Mouse (Mus musculus) intestine, postnatal 0 days (tissue): ENCODE data around the gene Map2k7. TPM values are rescaled to one million over a fixed set of nuclear protein-coding genes. Genes with fewer than 3 reads are reported as not detected.

ENCODE experiments used
- ATAC-seq: fragments of 200-750 bp; cut with Nextera tagmentation; 2 replicates; pipeline ENCODE4 v1.8.0; 2017; ENCODE audit warnings: mild to moderate bottlenecking, moderate TSS enrichment, moderate library complexity
- H3K27ac ChIP-seq: fragments of 300-500 bp; sonication (generic); 2 replicates; pipeline ENCODE4 v1.5.1; 2014; ENCODE audit warnings: mild to moderate bottlenecking, low read depth, low read length, moderate library complexity
- H3K27me3 ChIP-seq: fragments of 300-500 bp; sonication (generic); replicated peaks from 2 replicates; pipeline ENCODE4 v1.6.1; 2014; ENCODE audit warnings: low read length, mixed read lengths; ENCODE audit not compliant: control insufficient read depth, insufficient read depth
- H3K36me3 ChIP-seq: fragments of 300-500 bp; sonication (generic); 2 replicates; pipeline ENCODE4 v1.6.1; 2014; ENCODE audit warnings: mild to moderate bottlenecking, moderate library complexity; ENCODE audit not compliant: control insufficient read depth, insufficient read depth
- H3K4me1 ChIP-seq: fragments of 300-500 bp; sonication (generic); replicated peaks from 2 replicates; pipeline ENCODE4 v1.6.1; 2014; ENCODE audit warnings: antibody characterized with exemption, low read length, mixed read lengths; ENCODE audit not compliant: control insufficient read depth, insufficient read depth
- H3K4me2 ChIP-seq: fragments of 300-500 bp; sonication (generic); replicated peaks from 2 replicates; pipeline ENCODE4 v1.6.1; 2014; ENCODE audit warnings: low read depth, mild to moderate bottlenecking, moderate library complexity
- H3K4me3 ChIP-seq: fragments of 300-500 bp; sonication (generic); 2 replicates; pipeline ENCODE4 v1.5.1; 2014; ENCODE audit warnings: low read depth, low read length
- H3K9ac ChIP-seq: fragments of 300-500 bp; sonication (generic); 2 replicates; pipeline ENCODE4 v1.6.1; 2014; ENCODE audit warnings: mild to moderate bottlenecking, low read depth, low read length
- H3K9me3 ChIP-seq: fragments of 300-500 bp; sonication (generic); 2 replicates; pipeline ENCODE4 v1.6.1; 2016; ENCODE audit warnings: mixed run types; ENCODE audit not compliant: control insufficient read depth
- CTCF ChIP-seq: sonication (generic); IDR thresholded peaks from 2 replicates; pipeline ENCODE4 v1.5.1; 2016; ENCODE audit warnings: low read depth, mild to moderate bottlenecking, control low read depth, antibody characterized with exemption, moderate library complexity
- WGBS: fragments of 180-500 bp; shearing (Covaris S2); extraction: QIAGEN DNeasy Blood & Tissue Kit; methylation state at CpG from one replicate; pipeline ENCODE4 v1.1.7; 2014; 5-methylcytosine and 5-hydroxymethylcytosine counted together
- polyA plus RNA-seq: library from polyadenylated mRNA; unstranded; fragments of >200 nt; fragmentation: Nextera tagmentation; extraction: Ambion mirVana; gene quantifications from 2 replicates; pipeline ENCODE4 v1.2.1, GENCODE M21; 2015

The Map2k7 gene
- polyA plus RNA-seq, 1 experiment from 2014 or later = 14.3 TPM

DNA sequence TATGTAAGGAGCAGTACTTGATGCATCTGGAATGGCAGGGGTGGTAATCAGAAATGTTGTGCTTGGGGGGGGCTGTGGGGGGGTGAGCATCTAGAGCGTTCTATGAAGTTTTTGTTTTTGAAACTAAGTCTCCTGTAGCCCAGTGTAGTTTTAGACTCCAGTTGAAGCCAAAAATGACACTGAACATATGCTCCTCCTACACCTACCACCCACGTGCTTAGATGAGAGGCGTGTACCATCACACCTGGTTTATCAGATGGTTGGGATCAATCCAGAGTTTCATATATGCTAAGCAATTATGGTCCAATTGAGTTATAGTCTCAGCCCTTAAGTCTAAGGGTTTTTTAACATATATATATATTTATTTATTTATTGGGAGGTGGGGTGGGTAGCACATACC is 18.9 kb upstream of the Map2k7 start:
- no peaks in the 10 kb centered on the region for H3K9me3 ChIP-seq
- TF ChIP-seq CTCF = no peak
- ATAC-seq = no peak
- H3K27ac ChIP-seq = no peak overlapping the region
- H3K4me3 ChIP-seq = no peak overlapping the region
- no peak overlapping the region for H3K4me2 ChIP-seq
- no peaks in the 10 kb centered on the region for H3K36me3 ChIP-seq
- peaks cover 21% of the 10 kb centered on the region for H3K27me3 ChIP-seq
- 0 out of 2 replicates have a peak, but pooled peaks cover 8% of the 10 kb centered on the region for H3K4me1 ChIP-seq
- WGBS = 75% methylated on average over 3 of the region's 3 CpGs
- no peak overlapping the region for H3K9ac ChIP-seq

- Histone ChIP-seq H3K27ac (no peak overlapping the region), H3K36me3 (no peaks in the 10 kb centered on the region), H3K27me3 (peaks cover 13% of the 10 kb centered on the region; the same call in 1 of the 2 replicates), H3K9ac (no peak overlapping the region), H3K4me2 (no peak overlapping the region), H3K4me1 (peaks cover 1% of the 10 kb centered on the region; the same call in 1 of the 2 replicates), H3K9me3 (no peaks in the 10 kb centered on the region), H3K4me3 (no peak overlapping the region)
- no peak for ATAC-seq
- no peak for TF ChIP-seq CTCF
These were observed 16.5 kb upstream of the Map2k7 start for GRCm38 (mm10) chr8:4222059-4222458.

DNA sequence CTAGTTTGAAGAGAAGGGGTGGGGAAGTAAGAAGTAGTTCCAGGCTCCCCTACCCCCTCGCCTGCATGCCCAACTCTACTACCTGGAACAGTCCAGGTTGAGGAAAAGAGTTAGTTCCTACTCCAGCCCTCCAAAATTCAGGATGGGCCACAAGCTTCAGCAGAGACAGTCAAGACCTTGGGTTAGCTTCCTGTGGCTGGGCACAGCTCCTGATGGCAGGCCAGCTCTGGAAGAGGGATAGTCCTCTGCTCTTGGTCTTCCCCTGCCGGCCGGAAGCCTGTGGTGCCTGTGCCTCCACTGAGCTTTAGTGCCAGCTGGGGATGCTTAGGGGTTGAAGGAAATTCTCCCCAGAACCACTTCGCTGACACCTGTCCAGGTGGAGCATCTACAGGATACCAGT is 12.2 kb upstream of the Map2k7 start:
- no peaks in the 10 kb centered on the region for H3K9me3 ChIP-seq
- ATAC-seq = 0 out of 2 replicates have a peak, but pooled peaks have one; percentile 4
- peak; percentile 39; the same call in 1 of the 2 replicates for TF ChIP-seq CTCF
- H3K36me3 ChIP-seq = no peaks in the 10 kb centered on the region
- peak overlapping the region; percentile 33 for H3K4me3 ChIP-seq
- H3K27ac ChIP-seq = no peak overlapping the region
- no peaks in the 10 kb centered on the region; the same call in 1 of the 2 replicates for H3K4me1 ChIP-seq
- no peaks in the 10 kb centered on the region for H3K27me3 ChIP-seq
- no peak overlapping the region for H3K9ac ChIP-seq
- peak overlapping the region; percentile 77 for H3K4me2 ChIP-seq
- 36% methylated on average over 4 of the region's 4 CpGs for WGBS

DNA sequence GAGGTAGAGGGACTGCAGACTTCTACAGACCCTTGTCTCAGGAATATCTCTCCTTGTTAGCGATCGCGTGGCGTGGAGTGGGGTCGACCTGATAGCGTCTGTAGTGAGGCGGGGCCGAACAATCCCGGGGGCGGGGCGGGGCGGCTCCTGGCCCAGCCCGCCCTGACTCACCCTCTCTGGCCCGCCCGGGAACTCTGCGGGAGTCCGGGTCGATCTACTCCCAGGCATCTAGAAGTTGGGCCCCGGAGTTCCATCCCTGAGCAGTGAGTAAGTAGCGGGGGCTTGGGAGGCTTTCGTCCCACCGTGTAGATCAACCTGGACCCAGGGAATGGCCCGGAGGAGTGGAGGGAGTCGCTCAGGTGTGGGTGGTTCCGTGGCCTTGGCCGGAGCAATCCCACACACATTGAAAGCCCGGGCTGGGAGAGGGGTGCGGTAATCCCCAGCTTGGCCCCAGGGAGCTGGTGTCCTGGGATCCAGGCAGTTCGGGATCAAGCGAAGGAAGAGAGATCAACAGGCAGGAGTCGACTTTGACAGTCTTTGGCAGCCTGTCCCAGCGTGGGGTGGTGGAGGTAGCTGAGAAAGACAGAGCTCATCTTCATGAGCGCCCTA is 11.7 kb upstream of the Map2k7 start, which contains the start of gene Lrrc8e:
Gene Lrrc8e (plus strand): TSS at position 89 of the 609 bp plus-strand sequence.
- peak within 1 kb of the TSS; percentile 33 for H3K4me3 ChIP-seq
- WGBS = 6% methylated on average over 33 of the region's 33 CpGs
- H3K4me1 ChIP-seq = no peaks in the 10 kb centered on the region; the same call in 1 of the 2 replicates
- H3K9ac ChIP-seq = 0 out of 2 replicates have a peak within 1 kb of the TSS, but pooled peaks have one; percentile 34
- no peaks in the 10 kb centered on the region for H3K9me3 ChIP-seq
- H3K36me3 ChIP-seq = no peaks in the 10 kb centered on the region
- no peaks in the 10 kb centered on the region for H3K27me3 ChIP-seq
- no peak for TF ChIP-seq CTCF
- ATAC-seq = peak; percentile 69
- H3K4me2 ChIP-seq = peak within 1 kb of the TSS; percentile 77
- H3K27ac ChIP-seq = no peak within 1 kb of the TSS

- H3K9ac ChIP-seq = no peak overlapping the region
These were observed 10.6 kb upstream of the Map2k7 start for GRCm38 (mm10) chr8:4227919-4228318.

GRCm38 (mm10) chr8:4229784-4230183 is 8.8 kb upstream of the Map2k7 start:
- Histone ChIP-seq H3K9me3 (no peaks in the 10 kb centered on the region), H3K36me3 (no peaks in the 10 kb centered on the region), H3K4me3 (no peak overlapping the region), H3K4me1 (no peaks in the 10 kb centered on the region; the same call in 1 of the 2 replicates), H3K27ac (no peak overlapping the region), H3K4me2 (no peak overlapping the region), H3K27me3 (no peaks in the 10 kb centered on the region), H3K9ac (no peak overlapping the region)
- 69% methylated on average over 5 of the region's 5 CpGs for WGBS
- TF ChIP-seq CTCF = no peak
- no peak for ATAC-seq

More at GRCm38 (mm10) chr8:4227919-4228318, 10.6 kb upstream of the Map2k7 start:
- no peaks in the 10 kb centered on the region; the same call in 1 of the 2 replicates for H3K4me1 ChIP-seq
- no peaks in the 10 kb centered on the region for H3K9me3 ChIP-seq
- ATAC-seq = no peak
- no peak overlapping the region for H3K27ac ChIP-seq
- no peak overlapping the region for H3K4me3 ChIP-seq
- 94% methylated on average over 4 of the region's 4 CpGs for WGBS
- no peaks in the 10 kb centered on the region for H3K36me3 ChIP-seq
- no peaks in the 10 kb centered on the region for H3K27me3 ChIP-seq
- H3K4me2 ChIP-seq = no peak overlapping the region
- no peak for TF ChIP-seq CTCF
